12 mouse cellular contexts compared by ENCODE assay signal in genomic region chr8:117074350-117075182, GRCm38 (mm10). TPM values are rescaled to one million over a fixed set of nuclear protein-coding genes. Genes with fewer than 3 reads are reported as not detected.
DNase-seq lines count a peak whose midpoint lies in the region; ATAC-seq and TF ChIP-seq lines count a peak whose summit lies in the region.
"Had no signal": no experiment of that assay in that cellular context is flagged by ENCODE, and none has a peak within 500 bp of the region (broad histone marks: within the 10 kb centered on the region; RNA-seq: fewer than 3 reads in every experiment).

No protein-coding gene starts in this region.

- ATAC-seq in neural tube, embryonic 13.5 days (ENCODE audit: low read depth), result 0 out of 2 replicates have a peak, but pooled peaks have one; percentile 27
- ATAC-seq in erythroblast, adult 5-6 weeks (replicated peaks; ENCODE audit: low FRiP score, poor library complexity, severe bottlenecking), result peak; percentile 79
- ATAC-seq in megakaryocyte progenitor cell, adult 5-6 weeks (replicated peaks; ENCODE audit: poor library complexity), result peak; percentile 82

- no peak for TF ChIP-seq CTCF in cerebellum, adult 2 months (IDR thresholded peaks at IDR 0.05; ENCODE audit: borderline replicate concordance, insufficient read depth, low read depth, low read length)

- H3K27ac ChIP-seq in neural tube, embryonic 13.5 days (replicated peaks), result no peak overlapping the region; the same call in 1 of the 2 replicates
- H3K27ac ChIP-seq in cerebellum, adult 2 months (ENCODE audit: insufficient read depth, low read length), result no peak overlapping the region
- H3K27ac ChIP-seq: hindbrain, embryonic 10.5 days; kidney, postnatal 0 days; midbrain, embryonic 12.5 days had no signal

- H3K9ac ChIP-seq in neural tube, embryonic 13.5 days, result no peak overlapping the region
- H3K9ac ChIP-seq: midbrain, embryonic 12.5 days had no signal

- H3K27me3 ChIP-seq in neural tube, embryonic 13.5 days, result no peaks in the 10 kb centered on the region
- no peaks in the 10 kb centered on the region for H3K27me3 ChIP-seq in cerebellum, adult 2 months (ENCODE audit: control insufficient read depth, insufficient read depth, low read length)
- H3K27me3 ChIP-seq: midbrain, embryonic 12.5 days had no signal

- H3K4me2 ChIP-seq in neural tube, embryonic 13.5 days, result no peak overlapping the region
- H3K4me2 ChIP-seq: midbrain, embryonic 12.5 days had no signal

- no peak overlapping the region for H3K4me3 ChIP-seq in neural tube, embryonic 13.5 days
- H3K4me3 ChIP-seq in cerebellum, adult 2 months (replicated peaks; ENCODE audit: insufficient read depth, low read depth, low read length), result no peak overlapping the region
- H3K4me3 ChIP-seq: hindbrain, embryonic 10.5 days; midbrain, embryonic 12.5 days had no signal

- no peak for DNase-seq in neural tube, embryonic 10.5 days (ENCODE audit: extremely low spot score, low spot score)
- DNase-seq in urinary bladder, postnatal 25 days (ENCODE audit: low spot score), result no peak
- DNase-seq in cerebellum, adult 2 months, result no peak
- DNase-seq in cerebellum, postnatal 4 days (ENCODE audit: low spot score in 2 of 2), result no peak

- no peaks in the 10 kb centered on the region for H3K36me3 ChIP-seq in neural tube, embryonic 13.5 days
- H3K36me3 ChIP-seq: hindbrain, embryonic 10.5 days; midbrain, embryonic 12.5 days had no signal

- H3K4me1 ChIP-seq in neural tube, embryonic 13.5 days (replicated peaks), result no peaks in the 10 kb centered on the region
- H3K4me1 ChIP-seq in cerebellum, adult 2 months (ENCODE audit: control insufficient read depth, insufficient read depth, low read length), result no peaks in the 10 kb centered on the region
- H3K4me1 ChIP-seq: hindbrain, embryonic 10.5 days; midbrain, embryonic 12.5 days had no signal

- H3K9me3 ChIP-seq in neural tube, embryonic 13.5 days, result no peaks in the 10 kb centered on the region
- H3K9me3 ChIP-seq: hindbrain, embryonic 10.5 days; midbrain, embryonic 12.5 days had no signal

- whole genome bisulfite sequencing in neural tube, embryonic 13.5 days, result 68% methylated on average over 10 of the region's 10 CpGs
- 69% methylated on average over 10 of the region's 10 CpGs for WGBS in cerebellum, adult 2 months

- TF ChIP-seq POLR2A in cerebellum, adult 2 months (IDR thresholded peaks at IDR 0.05; ENCODE audit: borderline replicate concordance, insufficient read depth, low read length), result no peak

RNA-seq across cellular contexts. Expression of gene Pkd1l2, which starts 7.7 kb away (rescaled TPM):
- polyA plus RNA-seq in neural tube, embryonic 13.5 days (2015; fragmentation: Nextera tagmentation; extraction: Ambion mirVana), result 0.10 TPM in 1 of 2 replicates, not detected in the other
- total RNA-seq in erythroblast, adult 5-6 weeks (2015; ENCODE audit: low replicate concordance), result not detected in 2 replicates
- not detected in 2 replicates for total RNA-seq in erythroblast, adult 5-6 weeks (2017; ENCODE audit: low replicate concordance)
- 0.07 and 0.39 TPM in 2 replicates for total RNA-seq in megakaryocyte progenitor cell, adult 5-6 weeks (2015)
- total RNA-seq in megakaryocyte progenitor cell, adult 5-6 weeks (2017), result 0.17 TPM in 2 replicates
- polyA plus RNA-seq in cerebellum, adult 2 months (2012; rRNA removed), result 0.02 and 0.06 TPM in 2 replicates
- polyA plus RNA-seq: embryonic facial prominence, embryonic 11.5 days; hindbrain, embryonic 10.5 days; kidney, postnatal 0 days; limb, embryonic 11.5 days; midbrain, embryonic 12.5 days had no signal

RNA-seq across cellular contexts. Expression of gene Bco1, which starts 21.1 kb away (rescaled TPM):
- 0.29 and 0.54 TPM in 2 replicates for polyA plus RNA-seq in neural tube, embryonic 13.5 days (2015; fragmentation: Nextera tagmentation; extraction: Ambion mirVana)
- total RNA-seq in erythroblast, adult 5-6 weeks (2015; ENCODE audit: low replicate concordance), result not detected in 2 replicates
- not detected in 2 replicates for total RNA-seq in erythroblast, adult 5-6 weeks (2017; ENCODE audit: low replicate concordance)
- total RNA-seq in megakaryocyte progenitor cell, adult 5-6 weeks (2015), result 0.61 and 0.62 TPM in 2 replicates
- 0.54 and 0.95 TPM in 2 replicates for total RNA-seq in megakaryocyte progenitor cell, adult 5-6 weeks (2017)
- 0.07 and 0.08 TPM in 2 replicates for polyA plus RNA-seq in cerebellum, adult 2 months (2012; rRNA removed)
- polyA plus RNA-seq: limb, embryonic 11.5 days had no signal

Comparison
In these comparisons a context has a peak if more than half of its experiments do, and no peak if none do; other contexts are left out.
1. ATAC-seq: peak in every context shown above with its lines; median percentile 82 in megakaryocyte progenitor cell, adult 5-6 weeks; 79 in erythroblast, adult 5-6 weeks; 27 in neural tube, embryonic 13.5 days.